In genomic region chr6:113692661-113693133, GRCm38 (mm10) we compare ENCODE assay signal across 18 mouse cellular contexts. TPM values are rescaled to one million over a fixed set of nuclear protein-coding genes. Genes with fewer than 3 reads are reported as not detected.
DNase-seq lines count a peak whose midpoint lies in the region; ATAC-seq lines count a peak whose summit lies in the region.
"Had no signal": no experiment of that assay in that cellular context is flagged by ENCODE, and none has a peak within 500 bp of the region (broad histone marks: within the 10 kb centered on the region; RNA-seq: fewer than 3 reads in every experiment).

No protein-coding gene starts in this region.

- H3K27ac ChIP-seq in kidney, embryonic 16.5 days (ENCODE audit: low read length), result no peak overlapping the region
- 0 out of 2 replicates have a peak overlapping the region, but pooled peaks have one; percentile 56 for H3K27ac ChIP-seq in limb, embryonic 10.5 days
- H3K27ac ChIP-seq in midbrain, embryonic 16.5 days (ENCODE audit: low read length), result no peak overlapping the region
- no peak overlapping the region for H3K27ac ChIP-seq in midbrain, embryonic 13.5 days
- H3K27ac ChIP-seq: hindbrain, postnatal 0 days; layer of hippocampus, adult 2 months; neural tube, embryonic 15.5 days; stomach, embryonic 15.5 days had no signal

- H3K27me3 ChIP-seq in kidney, embryonic 16.5 days (ENCODE audit: insufficient read depth, low read length), result no peaks in the 10 kb centered on the region
- no peaks in the 10 kb centered on the region for H3K27me3 ChIP-seq in limb, embryonic 10.5 days (ENCODE audit: low read depth, poor library complexity, severe bottlenecking)
- H3K27me3 ChIP-seq in midbrain, embryonic 16.5 days (ENCODE audit: control insufficient read depth, insufficient read depth, low read depth, low read length), result no peaks in the 10 kb centered on the region
- no peaks in the 10 kb centered on the region for H3K27me3 ChIP-seq in midbrain, embryonic 13.5 days
- H3K27me3 ChIP-seq: neural tube, embryonic 15.5 days; stomach, embryonic 15.5 days had no signal

- H3K9ac ChIP-seq in kidney, embryonic 16.5 days (replicated peaks; ENCODE audit: low read length), result no peak overlapping the region
- H3K9ac ChIP-seq in midbrain, embryonic 16.5 days (ENCODE audit: low read depth, low read length), result no peak overlapping the region
- H3K9ac ChIP-seq in midbrain, embryonic 13.5 days (replicated peaks), result no peak overlapping the region
- H3K9ac ChIP-seq: neural tube, embryonic 15.5 days; stomach, embryonic 15.5 days had no signal

- H3K9me3 ChIP-seq in kidney, embryonic 16.5 days (ENCODE audit: low read length), result no peaks in the 10 kb centered on the region
- no peaks in the 10 kb centered on the region for H3K9me3 ChIP-seq in limb, embryonic 10.5 days (replicated peaks)
- no peaks in the 10 kb centered on the region for H3K9me3 ChIP-seq in midbrain, embryonic 16.5 days (replicated peaks; ENCODE audit: control insufficient read depth, low read length, poor library complexity, severe bottlenecking)
- H3K9me3 ChIP-seq in midbrain, embryonic 13.5 days, result no peaks in the 10 kb centered on the region
- H3K9me3 ChIP-seq: neural tube, embryonic 15.5 days; stomach, embryonic 15.5 days had no signal

- H3K4me3 ChIP-seq in kidney, embryonic 16.5 days (ENCODE audit: low read length), result no peak overlapping the region
- H3K4me3 ChIP-seq in limb, embryonic 10.5 days, result no peak overlapping the region
- no peak overlapping the region for H3K4me3 ChIP-seq in midbrain, embryonic 16.5 days (ENCODE audit: low read depth, low read length)
- H3K4me3 ChIP-seq in midbrain, embryonic 13.5 days (replicated peaks), result no peak overlapping the region
- H3K4me3 ChIP-seq: layer of hippocampus, adult 2 months; neural tube, embryonic 15.5 days; stomach, embryonic 15.5 days had no signal

- WGBS in kidney, embryonic 16.5 days, result 83% methylated on average over 5 of the region's 5 CpGs
- 85% methylated on average over 5 of the region's 5 CpGs for WGBS in limb, embryonic 10.5 days
- 77% methylated on average over 5 of the region's 5 CpGs for WGBS in midbrain, embryonic 16.5 days
- WGBS in midbrain, embryonic 13.5 days, result 77% methylated on average over 5 of the region's 5 CpGs

- DNase-seq in kidney, postnatal 36 days, result peak; percentile 29 to 39
- peak; percentile 45 for DNase-seq in NIH3T3 (ENCODE audit: low read depth)
- DNase-seq in limb, embryonic 10.5 days (ENCODE audit: low spot score), result no peak
- DNase-seq: adrenal gland, adult 2 months; lung, postnatal 10 days had no signal

- no peak for ATAC-seq in kidney, embryonic 16.5 days (ENCODE audit: low FRiP score, low TSS enrichment)
- ATAC-seq in neutrophil, adult 5-6 weeks (ENCODE audit: extremely low read depth, insufficient number of reproducible peaks, low FRiP score, poor library complexity, severe bottlenecking), result peak; percentile 4; the same call in 1 of the 2 replicates
- ATAC-seq in midbrain, embryonic 16.5 days, result no peak
- no peak for ATAC-seq in midbrain, embryonic 13.5 days
- ATAC-seq: hindbrain, postnatal 0 days had no signal

- H3K4me2 ChIP-seq in kidney, embryonic 16.5 days (replicated peaks; ENCODE audit: low read depth, low read length), result no peak overlapping the region
- no peak overlapping the region for H3K4me2 ChIP-seq in midbrain, embryonic 16.5 days (ENCODE audit: low read length)
- H3K4me2 ChIP-seq in midbrain, embryonic 13.5 days (replicated peaks), result no peak overlapping the region
- H3K4me2 ChIP-seq: neural tube, embryonic 15.5 days; stomach, embryonic 15.5 days had no signal

- H3K4me1 ChIP-seq in kidney, embryonic 16.5 days (ENCODE audit: insufficient read depth, low read length), result peaks cover 25% of the 10 kb centered on the region
- peaks cover 55% of the 10 kb centered on the region for H3K4me1 ChIP-seq in limb, embryonic 10.5 days
- peaks cover 7% of the 10 kb centered on the region; the same call in 1 of the 2 replicates for H3K4me1 ChIP-seq in midbrain, embryonic 16.5 days (ENCODE audit: control insufficient read depth, insufficient read depth, low read length)
- peaks cover 22% of the 10 kb centered on the region for H3K4me1 ChIP-seq in midbrain, embryonic 13.5 days (replicated peaks)

- H3K36me3 ChIP-seq in kidney, embryonic 16.5 days (ENCODE audit: insufficient read depth, low read length), result no peaks in the 10 kb centered on the region
- H3K36me3 ChIP-seq in limb, embryonic 10.5 days, result peaks cover 13% of the 10 kb centered on the region
- H3K36me3 ChIP-seq in midbrain, embryonic 16.5 days (ENCODE audit: control insufficient read depth, insufficient read depth, low read length), result no peaks in the 10 kb centered on the region
- no peaks in the 10 kb centered on the region for H3K36me3 ChIP-seq in midbrain, embryonic 13.5 days
- H3K36me3 ChIP-seq: neural tube, embryonic 15.5 days; stomach, embryonic 15.5 days had no signal

RNA-seq across cellular contexts. Expression of gene Tatdn2, which starts 4.2 kb away (rescaled TPM):
- polyA plus RNA-seq in kidney, embryonic 16.5 days (2015; fragmentation: Nextera tagmentation; extraction: Ambion mirVana), result 0.72 and 0.95 TPM in 2 replicates
- 0.48 and 0.89 TPM in 2 replicates for polyA plus RNA-seq in limb, embryonic 10.5 days (2016; fragmentation: Nextera tagmentation; extraction: Ambion mirVana)
- 125 and 154 TPM in 2 replicates for total RNA-seq in neutrophil, adult 5-6 weeks (2017)
- polyA plus RNA-seq in midbrain, embryonic 16.5 days (2015; fragmentation: Nextera tagmentation; extraction: Ambion mirVana), result 0.89 and 1.1 TPM in 2 replicates
- polyA plus RNA-seq in midbrain, embryonic 13.5 days (2015; fragmentation: Nextera tagmentation; extraction: Ambion mirVana), result 0.93 and 1.0 TPM in 2 replicates

RNA-seq across cellular contexts. Expression of gene Ghrl, which starts 27.0 kb away (rescaled TPM):
- polyA plus RNA-seq in kidney, embryonic 16.5 days (2015; fragmentation: Nextera tagmentation; extraction: Ambion mirVana), result 0.53 TPM in 1 of 2 replicates, not detected in the other
- not detected in 2 replicates for polyA plus RNA-seq in limb, embryonic 10.5 days (2016; fragmentation: Nextera tagmentation; extraction: Ambion mirVana)
- total RNA-seq in neutrophil, adult 5-6 weeks (2017), result 0.74 TPM in 1 of 2 replicates, not detected in the other
- 0.36 and 1.2 TPM in 2 replicates for polyA plus RNA-seq in midbrain, embryonic 16.5 days (2015; fragmentation: Nextera tagmentation; extraction: Ambion mirVana)
- 0.70 and 1.8 TPM in 2 replicates for polyA plus RNA-seq in midbrain, embryonic 13.5 days (2015; fragmentation: Nextera tagmentation; extraction: Ambion mirVana)
- total RNA-seq: adrenal gland, adult 2 months; common myeloid progenitor, adult 5-6 weeks; gastrocnemius, adult 18-20 months; hindbrain, postnatal 0 days; layer of hippocampus, adult 2 months; left cerebral cortex, postnatal 36 days; midbrain, postnatal 0 days had no signal
- polyA plus RNA-seq: adrenal gland, adult 2 months; heart, postnatal 0 days; midbrain, postnatal 0 days had no signal

RNA-seq across cellular contexts. Expression of gene Sec13, which starts 47.8 kb away (rescaled TPM):
- polyA plus RNA-seq in kidney, embryonic 16.5 days (2015; fragmentation: Nextera tagmentation; extraction: Ambion mirVana), result 274 and 297 TPM in 2 replicates
- polyA plus RNA-seq in limb, embryonic 10.5 days (2016; fragmentation: Nextera tagmentation; extraction: Ambion mirVana), result 309 and 316 TPM in 2 replicates
- 67.4 and 82.3 TPM in 2 replicates for total RNA-seq in neutrophil, adult 5-6 weeks (2017)
- polyA plus RNA-seq in midbrain, embryonic 16.5 days (2015; fragmentation: Nextera tagmentation; extraction: Ambion mirVana), result 177 and 184 TPM in 2 replicates
- 229 and 232 TPM in 2 replicates for polyA plus RNA-seq in midbrain, embryonic 13.5 days (2015; fragmentation: Nextera tagmentation; extraction: Ambion mirVana)

RNA-seq across cellular contexts. Expression of gene Irak2, which starts 54.4 kb away (rescaled TPM):
- 4.4 and 5.6 TPM in 2 replicates for polyA plus RNA-seq in kidney, embryonic 16.5 days (2015; fragmentation: Nextera tagmentation; extraction: Ambion mirVana)
- polyA plus RNA-seq in limb, embryonic 10.5 days (2016; fragmentation: Nextera tagmentation; extraction: Ambion mirVana), result 4.5 and 8.0 TPM in 2 replicates
- total RNA-seq in neutrophil, adult 5-6 weeks (2017), result 151 and 160 TPM in 2 replicates
- polyA plus RNA-seq in midbrain, embryonic 16.5 days (2015; fragmentation: Nextera tagmentation; extraction: Ambion mirVana), result 1.3 and 2.1 TPM in 2 replicates
- 0.99 and 1.3 TPM in 2 replicates for polyA plus RNA-seq in midbrain, embryonic 13.5 days (2015; fragmentation: Nextera tagmentation; extraction: Ambion mirVana)
